Mouse (Mus musculus): ENCODE measurements at regions not wholly inside any gene's neighbourhood (a gene's known extent, or its start where the extent isn't known, plus 50 kb on each side); places are given as distances from the start of the nearest gene placed in this dataset.

GRCm38 (mm10) chr4:107736866-107737265 is 52.8 kb upstream of the Dmrtb1 start:
- WGBS: 80% methylated on average over 8 of the region's 8 CpGs
- no peak overlapping the region for H3K27ac ChIP-seq (ENCODE audit: low read depth)
- no peak for ATAC-seq (ENCODE audit: insufficient read depth)

GRCm38 (mm10) chr4:107737907-107738306 is 53.9 kb upstream of the Dmrtb1 start:
- H3K9me3 ChIP-seq (ENCODE audit: low read depth, low read length): no peaks in the 10 kb centered on the region
- DNase-seq (peak; percentile 93), ATAC-seq (ENCODE audit: insufficient read depth) (peak; percentile 73)
- H3K4me1 ChIP-seq (ENCODE audit: insufficient read depth): no peaks in the 10 kb centered on the region
- peak; percentile 99 for TF ChIP-seq CTCF (IDR thresholded peaks at IDR 0.05; ENCODE audit: low read depth)
- H3K4me3 ChIP-seq (ENCODE audit: low read depth, low read length): no peak overlapping the region
- no peaks in the 10 kb centered on the region for H3K36me3 ChIP-seq (ENCODE audit: insufficient read depth)
- H3K4me2 ChIP-seq: no peak overlapping the region
- no peaks in the 10 kb centered on the region; the same call in 1 of the 2 replicates for H3K27me3 ChIP-seq (ENCODE audit: insufficient read depth, low read length)
- no peak overlapping the region for H3K9ac ChIP-seq
- WGBS: 6% methylated on average over 6 of the region's 6 CpGs
- no peak overlapping the region for H3K27ac ChIP-seq (ENCODE audit: low read depth)

More at GRCm38 (mm10) chr4:107736866-107737265, 52.8 kb upstream of the Dmrtb1 start:
- no peaks in the 10 kb centered on the region for H3K36me3 ChIP-seq (ENCODE audit: insufficient read depth)
- DNase-seq: no peak
- no peaks in the 10 kb centered on the region for H3K9me3 ChIP-seq (ENCODE audit: low read depth, low read length)
- no peak for TF ChIP-seq CTCF (IDR thresholded peaks at IDR 0.05; ENCODE audit: low read depth)
- no peaks in the 10 kb centered on the region; the same call in 1 of the 2 replicates for H3K27me3 ChIP-seq (ENCODE audit: insufficient read depth, low read length)
- H3K4me1 ChIP-seq (ENCODE audit: insufficient read depth): no peaks in the 10 kb centered on the region
- no peak overlapping the region for H3K4me3 ChIP-seq (ENCODE audit: low read depth, low read length)
- no peak overlapping the region for H3K4me2 ChIP-seq
- no peak overlapping the region for H3K9ac ChIP-seq

- ATAC-seq (ENCODE audit: insufficient read depth) (no peak), DNase-seq (no peak)
- H3K27me3 ChIP-seq (ENCODE audit: insufficient read depth, low read length): no peaks in the 10 kb centered on the region; the same call in 1 of the 2 replicates
- no peak for TF ChIP-seq CTCF (IDR thresholded peaks at IDR 0.05; ENCODE audit: low read depth)
- H3K36me3 ChIP-seq (ENCODE audit: insufficient read depth): no peaks in the 10 kb centered on the region
- no peak overlapping the region for H3K9ac ChIP-seq
- H3K9me3 ChIP-seq (ENCODE audit: low read depth, low read length): no peaks in the 10 kb centered on the region
- H3K27ac ChIP-seq (ENCODE audit: low read depth): no peak overlapping the region
- no peak overlapping the region for H3K4me3 ChIP-seq (ENCODE audit: low read depth, low read length)
- H3K4me1 ChIP-seq (ENCODE audit: insufficient read depth): no peaks in the 10 kb centered on the region
- H3K4me2 ChIP-seq: no peak overlapping the region
- WGBS: 63% methylated on average over 9 of the region's 9 CpGs
These were observed 54.7 kb upstream of the Dmrtb1 start for GRCm38 (mm10) chr4:107738776-107739175.

- Histone ChIP-seq H3K27ac (ENCODE audit: low read depth) (no peak overlapping the region), H3K4me3 (ENCODE audit: low read depth, low read length) (no peak overlapping the region), H3K4me1 (ENCODE audit: insufficient read depth) (no peaks in the 10 kb centered on the region), H3K36me3 (ENCODE audit: insufficient read depth) (no peaks in the 10 kb centered on the region), H3K4me2 (no peak overlapping the region), H3K9ac (no peak overlapping the region), H3K9me3 (ENCODE audit: low read depth, low read length) (no peaks in the 10 kb centered on the region), H3K27me3 (ENCODE audit: insufficient read depth, low read length) (no peaks in the 10 kb centered on the region; the same call in 1 of the 2 replicates)
- ATAC-seq (ENCODE audit: insufficient read depth) (no peak), DNase-seq (no peak)
- TF ChIP-seq CTCF (IDR thresholded peaks at IDR 0.05; ENCODE audit: low read depth): no peak
- WGBS: 73% methylated on average over 6 of the region's 6 CpGs
These were observed 55.9 kb upstream of the Dmrtb1 start for GRCm38 (mm10) chr4:107739789-107740405.

- ATAC-seq (ENCODE audit: insufficient read depth) (no peak), DNase-seq (no peak)
- H3K4me1 ChIP-seq (ENCODE audit: insufficient read depth): no peaks in the 10 kb centered on the region
- WGBS: 86% methylated on average over 2 of the region's 2 CpGs
- no peak overlapping the region for H3K4me3 ChIP-seq (ENCODE audit: low read depth, low read length)
- H3K27me3 ChIP-seq (ENCODE audit: insufficient read depth, low read length): no peaks in the 10 kb centered on the region; the same call in 1 of the 2 replicates
- no peak overlapping the region for H3K4me2 ChIP-seq
- TF ChIP-seq CTCF (IDR thresholded peaks at IDR 0.05; ENCODE audit: low read depth): no peak
- no peak overlapping the region for H3K27ac ChIP-seq (ENCODE audit: low read depth)
- H3K9ac ChIP-seq: no peak overlapping the region
- no peaks in the 10 kb centered on the region for H3K36me3 ChIP-seq (ENCODE audit: insufficient read depth)
- H3K9me3 ChIP-seq (ENCODE audit: low read depth, low read length): no peaks in the 10 kb centered on the region
These were observed 58.4 kb upstream of the Lrp8 start for GRCm38 (mm10) chr4:107743646-107744045.

GRCm38 (mm10) chr4:107746366-107746765 is 55.7 kb upstream of the Lrp8 start:
- Histone ChIP-seq H3K4me1 (ENCODE audit: insufficient read depth) (no peaks in the 10 kb centered on the region), H3K36me3 (ENCODE audit: insufficient read depth) (no peaks in the 10 kb centered on the region), H3K9me3 (ENCODE audit: low read depth, low read length) (no peaks in the 10 kb centered on the region), H3K4me3 (ENCODE audit: low read depth, low read length) (no peak overlapping the region), H3K9ac (no peak overlapping the region), H3K4me2 (no peak overlapping the region), H3K27ac (ENCODE audit: low read depth) (no peak overlapping the region), H3K27me3 (ENCODE audit: insufficient read depth, low read length) (no peaks in the 10 kb centered on the region; the same call in 1 of the 2 replicates)
- no peak for ATAC-seq (ENCODE audit: insufficient read depth)
- no peak for DNase-seq
- 56% methylated on average over 3 of the region's 3 CpGs for WGBS
- TF ChIP-seq CTCF (IDR thresholded peaks at IDR 0.05; ENCODE audit: low read depth): no peak

- no peak overlapping the region for H3K9ac ChIP-seq
- no peak for TF ChIP-seq CTCF (IDR thresholded peaks at IDR 0.05; ENCODE audit: low read depth)
- WGBS: 65% methylated on average over 5 of the region's 5 CpGs
These were observed 55.1 kb upstream of the Lrp8 start for GRCm38 (mm10) chr4:107746923-107747431.

More at GRCm38 (mm10) chr4:107746923-107747431, 55.1 kb upstream of the Lrp8 start:
- Histone ChIP-seq H3K36me3 (ENCODE audit: insufficient read depth) (no peaks in the 10 kb centered on the region), H3K4me1 (ENCODE audit: insufficient read depth) (no peaks in the 10 kb centered on the region), H3K27me3 (ENCODE audit: insufficient read depth, low read length) (no peaks in the 10 kb centered on the region; the same call in 1 of the 2 replicates), H3K4me2 (no peak overlapping the region), H3K9me3 (ENCODE audit: low read depth, low read length) (no peaks in the 10 kb centered on the region), H3K4me3 (ENCODE audit: low read depth, low read length) (no peak overlapping the region), H3K27ac (ENCODE audit: low read depth) (no peak overlapping the region)
- DNase-seq (no peak), ATAC-seq (ENCODE audit: insufficient read depth) (no peak)
